Mouse (Mus musculus): ENCODE results near the gene Pigq.

The Pigq gene

DNA sequence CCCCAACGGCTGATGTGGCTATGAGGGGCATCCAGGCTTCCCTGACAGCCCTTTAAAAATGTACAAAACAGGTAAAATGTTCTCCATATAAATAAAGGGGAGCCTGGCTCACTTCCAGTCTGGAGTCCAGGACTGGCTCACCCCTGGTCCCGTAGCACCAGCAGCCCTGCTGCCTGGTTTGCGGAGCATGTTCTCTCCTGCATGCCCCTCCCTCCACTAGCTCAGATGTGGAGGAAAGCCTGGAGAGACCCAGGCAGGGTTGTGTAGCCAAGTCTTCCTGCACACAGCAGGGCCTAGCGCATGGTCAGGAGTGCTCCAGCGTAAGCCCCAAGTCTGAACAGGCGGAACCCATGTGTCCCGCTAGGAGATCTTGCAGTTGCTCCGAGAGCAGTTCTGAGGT is 61.5 kb downstream of the Pigq start:
- no peak for DNase-seq (ENCODE audit: low spot score)

DNA sequence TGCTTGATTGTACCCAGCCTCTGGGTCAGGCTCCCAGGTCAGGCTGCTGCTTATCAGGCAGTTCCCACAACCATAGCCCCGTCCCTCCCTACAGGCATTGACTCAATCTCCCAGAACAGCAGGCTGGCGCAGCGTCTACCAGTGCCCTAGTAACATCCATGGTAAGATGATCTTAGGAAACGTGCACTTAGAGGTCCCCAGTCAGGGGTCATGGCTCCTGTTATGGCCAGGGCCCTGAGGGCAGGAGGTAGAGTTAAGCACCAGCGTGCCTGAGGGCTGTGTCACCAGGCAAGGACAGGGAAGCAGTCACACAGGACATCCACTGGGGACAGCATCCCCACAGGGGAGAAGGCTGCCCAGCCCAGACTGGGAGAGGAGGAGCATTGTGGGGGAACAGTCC is 62.4 kb downstream of the Pigq start:
- no peak for DNase-seq (ENCODE audit: low spot score)

DNA sequence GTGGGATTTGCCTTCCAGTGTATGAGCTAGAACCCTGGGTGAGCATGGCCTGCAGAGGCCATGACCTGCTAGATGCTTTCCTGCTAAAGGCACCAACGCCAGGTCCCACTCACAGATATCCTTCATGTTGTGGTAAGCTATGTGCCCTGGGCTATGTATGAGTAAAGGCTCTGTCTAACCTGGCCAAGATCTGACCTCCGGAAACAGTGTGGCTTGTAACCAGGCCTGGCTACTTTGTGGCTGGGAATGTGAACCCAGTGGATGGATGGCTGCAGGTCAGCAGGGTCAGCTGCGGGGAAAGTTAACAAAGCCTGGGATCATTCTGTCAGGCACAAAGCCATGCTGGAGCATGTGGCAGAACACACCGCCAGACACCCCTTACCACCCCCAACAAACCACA is 63.0 kb downstream of the Pigq start:
- DNase-seq (ENCODE audit: low spot score) = no peak

DNA sequence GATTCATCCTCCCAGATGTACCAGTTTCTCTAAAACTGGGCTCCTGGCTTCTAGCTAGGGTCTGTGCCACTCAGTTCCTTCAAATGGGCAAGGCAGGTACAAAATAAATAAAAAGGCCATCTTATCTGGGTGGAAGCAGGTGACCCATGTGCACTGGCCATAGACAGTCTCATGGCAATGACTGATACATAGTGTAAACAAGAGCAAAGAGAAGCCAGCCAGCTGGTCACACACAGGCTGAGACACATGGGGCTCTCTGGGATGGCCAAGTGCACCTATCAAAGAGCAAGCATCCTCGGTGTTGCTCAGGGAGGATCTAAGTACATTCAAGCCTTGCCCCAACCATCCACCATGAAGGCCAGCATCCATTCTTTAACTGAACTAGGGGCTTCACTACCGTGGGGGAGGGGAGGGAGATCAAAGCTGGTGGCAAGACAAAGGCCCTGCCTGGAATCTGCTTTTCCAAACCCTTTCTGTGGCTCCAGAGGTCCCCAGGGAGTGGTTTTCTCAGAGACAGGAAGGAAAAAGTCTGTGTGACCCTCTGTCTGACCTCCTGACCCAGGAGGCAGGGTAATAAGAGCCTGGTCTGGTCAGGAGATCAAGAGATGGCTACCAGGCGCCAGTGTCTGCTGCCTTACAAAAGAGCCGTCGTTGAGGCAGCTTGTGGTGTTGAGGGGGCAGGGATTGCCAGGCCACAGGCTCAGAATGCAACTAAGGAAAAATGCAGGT is 63.7 kb downstream of the Pigq start:
- DNase-seq (ENCODE audit: low spot score) = no peak

DNA sequence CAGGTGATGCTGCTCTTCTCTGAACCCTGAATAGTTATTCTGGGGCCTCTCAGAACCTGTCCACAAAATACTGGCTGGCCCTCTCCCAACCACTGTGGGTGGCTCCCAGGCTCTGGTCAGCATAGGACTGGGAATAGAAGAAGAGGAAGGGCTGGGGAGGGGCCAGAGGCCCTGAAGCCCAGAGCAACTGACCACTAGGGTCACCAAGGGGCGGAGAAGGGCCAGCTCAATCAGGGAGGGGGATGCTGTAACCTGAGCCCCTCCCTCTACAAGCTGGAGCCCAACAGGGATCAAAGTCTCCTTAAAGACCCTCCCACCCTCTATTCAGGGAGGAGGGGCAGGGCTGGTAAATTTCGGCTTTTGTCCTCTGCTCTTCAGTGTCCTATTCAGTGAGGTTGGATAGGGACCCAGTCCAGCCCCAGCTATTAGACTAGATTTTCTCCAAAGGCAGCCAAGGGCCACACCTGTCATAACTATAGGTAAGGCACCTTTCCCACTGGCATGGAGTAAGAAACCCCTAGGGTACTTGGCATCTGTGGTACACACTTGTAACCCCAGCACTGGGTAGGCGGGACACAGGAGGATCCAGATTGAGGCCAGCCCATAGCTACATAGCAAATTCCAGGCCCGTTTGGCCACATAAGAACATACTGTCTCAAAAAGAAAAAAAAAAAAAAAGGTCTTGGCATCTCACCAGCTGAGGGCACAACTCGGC is 64.4 kb downstream of the Pigq start, which contains the start of gene Wfikkn1:
Wfikkn1 (minus strand) TSS at position 663 of the 715 bp plus-strand sequence.
- DNase-seq (ENCODE audit: low spot score) = no peak

DNA sequence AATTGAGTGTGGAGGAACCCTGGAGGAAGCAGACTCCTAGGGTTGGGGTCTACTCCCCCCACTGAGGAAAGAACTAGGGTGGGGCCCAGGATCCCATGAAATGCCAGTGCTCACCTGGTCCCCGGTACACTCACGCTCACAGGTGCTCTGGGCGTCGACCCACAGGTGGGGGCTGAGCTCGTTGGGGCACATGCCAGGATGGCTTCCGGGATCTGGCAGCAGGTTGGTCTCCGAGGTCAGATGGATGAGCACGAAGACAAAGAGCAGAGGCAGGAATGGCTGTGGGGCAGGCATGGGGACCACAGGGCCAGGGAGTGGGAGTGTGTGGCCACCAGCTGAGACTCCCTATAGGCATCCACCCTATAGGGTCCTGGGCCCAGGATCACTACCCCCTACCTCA is 65.0 kb downstream of the Pigq start:
- no peak for DNase-seq (ENCODE audit: low spot score)

DNA sequence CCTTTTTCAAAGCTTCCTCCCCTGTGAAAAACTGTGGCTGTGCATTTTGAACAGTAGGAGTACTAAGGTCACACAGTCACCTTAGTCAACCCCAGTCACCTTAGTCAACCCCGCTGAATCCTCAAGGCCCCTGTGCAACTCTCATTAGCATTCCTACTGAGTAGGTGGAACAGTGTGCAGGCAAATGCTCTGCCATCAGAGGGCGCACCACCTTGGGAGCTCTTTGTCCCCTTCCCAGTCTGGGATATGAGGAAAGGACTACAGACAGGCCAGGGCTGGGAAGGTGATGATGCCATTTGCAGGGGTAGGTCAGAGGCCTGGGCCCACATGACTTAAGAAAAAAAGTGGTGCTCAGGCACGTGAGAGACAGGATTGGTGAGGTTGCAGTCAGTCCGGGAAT is 65.5 kb downstream of the Pigq start:
- DNase-seq (ENCODE audit: low spot score) = no peak

DNA sequence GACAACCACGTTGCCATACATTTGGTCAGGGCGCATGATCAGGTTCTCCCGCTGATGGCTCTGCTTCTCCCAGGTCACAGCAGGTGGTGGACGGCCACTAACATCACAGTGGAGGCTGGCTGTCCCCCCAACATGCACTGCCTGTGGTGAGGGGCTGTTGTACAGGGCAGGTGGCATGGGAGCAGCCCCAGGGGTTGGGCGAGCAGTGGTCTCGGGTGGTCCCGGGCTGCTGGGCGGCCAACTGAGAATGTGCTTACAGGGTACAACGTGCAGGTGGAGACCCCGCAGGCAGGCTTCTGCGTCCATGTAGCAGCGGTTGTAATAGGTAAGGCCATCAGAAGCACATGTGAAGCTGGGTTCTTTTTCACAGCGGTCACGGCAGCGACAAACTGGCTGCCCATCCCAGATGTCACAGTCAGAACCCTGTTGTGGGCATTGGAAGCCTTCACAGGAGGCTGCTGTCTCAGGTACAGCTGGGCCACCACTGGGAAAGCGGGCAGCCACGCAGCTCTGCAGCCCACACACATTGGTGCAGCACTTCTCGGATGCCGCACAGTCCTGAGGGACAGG is 66.0 kb downstream of the Pigq start:
- no peak for DNase-seq (ENCODE audit: low spot score)

DNA sequence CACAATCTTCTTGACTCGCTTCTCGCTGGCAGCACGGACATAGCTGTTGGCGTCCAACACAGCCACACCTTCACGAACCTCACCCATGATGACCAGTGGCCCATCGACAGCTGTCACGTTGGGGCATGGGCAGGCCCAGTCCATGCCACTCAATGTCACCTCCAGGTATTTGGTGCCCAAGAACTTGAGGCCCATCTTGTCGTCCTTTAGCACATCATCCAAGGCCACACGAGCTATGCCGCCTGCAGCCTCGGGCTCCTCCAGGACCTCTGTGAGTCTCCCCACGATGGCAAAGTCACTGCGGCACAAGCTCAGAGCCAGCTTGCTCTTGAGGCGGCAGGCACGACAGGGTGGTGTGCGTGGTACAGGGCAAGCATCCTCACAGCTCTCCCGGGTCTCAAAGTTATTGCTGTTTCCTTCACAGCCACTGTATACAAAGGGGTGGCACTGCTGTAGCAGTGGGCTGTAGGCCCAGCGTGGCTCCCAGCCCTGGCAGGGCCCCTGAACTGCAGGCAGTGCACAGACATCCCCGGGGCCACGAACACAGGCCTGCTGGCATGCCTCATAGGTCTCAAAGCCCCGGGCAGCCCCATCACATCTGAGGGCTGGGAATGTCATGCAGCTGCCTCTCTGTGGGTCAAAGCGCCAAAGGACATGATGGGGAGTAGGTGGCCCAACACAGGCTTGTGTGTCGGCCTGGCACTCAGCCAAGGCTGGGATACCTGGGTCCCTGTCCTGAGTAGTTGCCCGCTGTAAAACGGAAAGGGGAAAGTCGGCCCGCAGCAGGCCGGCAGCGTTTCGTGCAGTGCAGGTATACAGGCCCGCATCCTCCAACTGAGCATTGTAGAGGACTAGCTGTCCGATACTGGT is 66.8 kb downstream of the Pigq start:
- no peak for DNase-seq (ENCODE audit: low spot score)

DNA sequence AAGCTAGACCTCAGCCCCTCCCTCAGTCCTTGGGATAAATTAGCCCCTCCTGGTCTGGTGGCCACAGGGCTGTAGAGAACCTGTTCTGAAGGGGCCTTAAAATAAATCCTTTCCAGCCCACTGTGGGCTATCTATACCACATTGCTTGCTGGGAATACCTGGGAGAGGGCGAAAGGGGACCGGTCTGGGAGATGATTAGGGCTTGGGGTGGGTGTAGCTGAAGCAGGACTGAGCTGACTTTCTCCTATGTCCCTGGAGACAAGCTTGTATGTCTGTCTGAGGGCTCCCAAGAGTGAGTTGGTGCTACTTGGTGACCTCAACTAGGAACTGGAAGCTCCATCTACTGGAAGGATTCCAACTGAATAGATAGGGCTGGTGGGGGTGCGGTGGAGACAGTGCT is 67.7 kb downstream of the Pigq start:
- no peak for DNase-seq (ENCODE audit: low spot score)

Measured in ovary, postnatal 36 days (tissue).